Mouse (Mus musculus): Measurements from ENCODE around the gene Rps11. TPM values are rescaled to one million over a fixed set of nuclear protein-coding genes. Genes with fewer than 3 reads are reported as not detected.
A peak's percentile ranks its signal among the peaks of the same experiment; 100 is the strongest.

Gene Rps11
- total RNA-seq, 2 experiments from 2014 or later, result 457 to 518 TPM

DNA sequence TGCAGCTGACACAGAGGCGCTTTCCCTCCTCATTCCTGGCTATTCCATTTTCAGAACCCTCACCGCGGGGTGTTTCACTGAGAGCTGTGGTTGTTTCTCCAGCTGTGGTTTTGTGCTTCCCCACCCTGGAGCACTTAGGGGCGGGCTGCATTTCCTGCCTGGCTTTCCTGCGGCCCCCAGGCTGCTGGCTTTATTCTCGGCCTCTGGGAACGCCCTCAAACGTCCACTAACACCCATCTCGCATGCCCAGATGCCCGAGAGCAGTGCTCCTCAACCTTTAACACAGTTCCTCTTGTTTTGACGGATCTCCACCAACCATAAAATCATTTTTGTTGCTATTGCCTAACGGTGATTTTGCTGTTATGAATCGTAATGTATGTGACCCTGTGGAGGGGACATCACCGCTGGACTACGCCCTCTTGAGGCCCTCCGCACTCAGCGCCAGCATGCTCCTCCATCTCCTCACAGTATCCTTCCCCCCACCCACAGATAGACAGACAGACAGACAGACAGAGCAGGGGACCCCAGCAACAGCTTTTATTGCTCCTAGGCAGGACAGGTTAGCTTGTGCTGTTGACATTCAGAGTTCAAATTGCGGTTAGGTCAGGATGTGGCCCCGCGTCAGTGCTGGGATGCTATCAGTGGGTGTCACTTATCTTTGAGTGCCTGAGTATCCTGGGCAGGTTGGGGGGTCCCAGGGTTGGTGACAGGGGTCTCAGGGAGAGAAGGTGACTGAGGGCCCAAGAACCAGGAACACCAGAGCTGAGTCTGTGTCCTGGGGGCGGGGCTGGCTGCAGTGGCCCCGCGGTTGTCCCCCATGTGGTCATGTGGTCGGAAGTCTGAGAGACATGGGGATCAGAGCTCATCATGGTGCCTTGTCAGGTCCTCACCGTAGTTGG lies 41.6 kb downstream of the Rps11 start:
- intact Hi-C loops (cut with DNase I), result loop anchor here (2.0 to 5.0 kb wide), 2 partner anchors 20 to 40 kb away; partner anchors contain the start of genes Fcgrt and Rps11
- Histone ChIP-seq H3K27ac (peak overlapping the region; percentile 85), H3K4me3 (peak overlapping the region; percentile 50)
- TF ChIP-seq CTCF (IDR thresholded peaks at IDR 0.05), result no peak
- peak; percentile 76 for DNase-seq

GRCm38 (mm10) chr7:45081016-45081415 lies 43.2 kb downstream of the Rps11 start:
- no peak for TF ChIP-seq CTCF (IDR thresholded peaks at IDR 0.05)
- intact Hi-C loops (cut with DNase I), result loop anchor here (5.0 kb wide), 1 partner anchor 41 kb away; the partner anchor contains the start of gene Rps11

GRCm38 (mm10) chr7:45079856-45080255 lies 44.4 kb downstream of the Rps11 start:
- peak; percentile 92 for TF ChIP-seq CTCF (IDR thresholded peaks at IDR 0.05)
- peak; percentile 93 for DNase-seq
- 0 out of 2 replicates have a peak overlapping the region, but pooled peaks have one; percentile 27 for H3K4me3 ChIP-seq
- intact Hi-C loops (cut with DNase I), result loop anchor here (1.0 to 5.0 kb wide), 3 partner anchors 42 to 119 kb away; partner anchors contain the start of genes Flt3l, Gm45713 and Rps11
- H3K27ac ChIP-seq, result peak overlapping the region; percentile 57

More at GRCm38 (mm10) chr7:45081016-45081415, 43.2 kb downstream of the Rps11 start:
- Histone ChIP-seq H3K27ac (peak overlapping the region; percentile 85), H3K4me3 (no peak overlapping the region)
- DNase-seq, result no peak

DNA sequence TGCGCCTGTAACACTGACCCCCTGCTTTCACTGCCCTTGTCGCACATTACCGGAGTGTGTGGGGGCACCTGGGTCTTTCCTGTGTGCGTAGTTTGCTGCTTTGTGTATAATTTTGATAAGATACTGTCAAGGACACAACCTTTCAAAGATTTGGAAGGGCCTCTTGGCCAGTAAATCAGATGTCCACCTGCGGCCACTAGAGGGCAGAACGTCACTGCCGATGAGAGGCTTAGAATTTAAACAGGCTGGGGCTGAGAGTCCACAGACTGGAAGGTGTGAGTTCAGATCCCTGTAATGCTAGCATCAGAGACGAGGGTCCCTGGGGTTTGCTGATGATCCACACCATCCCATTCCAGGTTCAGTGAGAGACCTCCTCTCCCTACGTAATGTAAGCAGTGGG lies 45.7 kb downstream of the Rps11 start:
- DNase-seq, result peak; percentile 85
- no peak overlapping the region for H3K4me3 ChIP-seq
- intact Hi-C loops (cut with DNase I), result loop anchor here (2.0 kb wide), 1 partner anchor 120 kb away; no protein-coding TSS in a partner anchor
- peak; percentile 87 for TF ChIP-seq CTCF (IDR thresholded peaks at IDR 0.05)
- 0 out of 2 replicates have a peak overlapping the region, but pooled peaks have one; percentile 35 for H3K27ac ChIP-seq

DNA sequence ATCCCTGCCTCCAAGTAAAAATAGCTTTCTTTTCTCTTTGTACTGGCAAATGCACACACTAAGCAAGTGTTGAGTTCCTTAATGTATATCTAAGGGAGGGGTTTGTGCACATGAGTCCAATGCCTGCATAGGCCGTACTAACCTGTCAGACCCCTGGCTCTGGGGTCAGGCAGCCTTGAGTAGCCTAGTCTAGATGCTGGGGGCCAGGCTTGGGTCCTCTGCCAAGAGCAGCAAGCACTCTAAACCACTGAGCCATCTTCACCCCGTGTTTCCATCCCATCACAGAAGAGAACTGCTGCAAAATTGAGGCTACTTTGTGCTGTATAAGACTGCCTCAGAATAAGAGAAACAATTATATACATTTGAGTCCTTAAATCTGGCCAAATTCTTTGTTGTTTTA lies 46.4 kb downstream of the Rps11 start:
- intact Hi-C loops (cut with DNase I), result loop anchor here (2.0 kb wide), 1 partner anchor 121 kb away; no protein-coding TSS in a partner anchor
- Histone ChIP-seq H3K4me3 (no peak overlapping the region), H3K27ac (no peak overlapping the region)
- no peak for TF ChIP-seq CTCF (IDR thresholded peaks at IDR 0.05)
- no peak for DNase-seq

- DNase-seq, result no peak
- intact Hi-C loops (cut with DNase I), result no loop called here
- no peak for TF ChIP-seq CTCF (IDR thresholded peaks at IDR 0.05)
- Histone ChIP-seq H3K27ac (no peak overlapping the region), H3K4me3 (no peak overlapping the region)
Measured at GRCm38 (mm10) chr7:45077322-45077721, 46.9 kb downstream of the Rps11 start.

DNA sequence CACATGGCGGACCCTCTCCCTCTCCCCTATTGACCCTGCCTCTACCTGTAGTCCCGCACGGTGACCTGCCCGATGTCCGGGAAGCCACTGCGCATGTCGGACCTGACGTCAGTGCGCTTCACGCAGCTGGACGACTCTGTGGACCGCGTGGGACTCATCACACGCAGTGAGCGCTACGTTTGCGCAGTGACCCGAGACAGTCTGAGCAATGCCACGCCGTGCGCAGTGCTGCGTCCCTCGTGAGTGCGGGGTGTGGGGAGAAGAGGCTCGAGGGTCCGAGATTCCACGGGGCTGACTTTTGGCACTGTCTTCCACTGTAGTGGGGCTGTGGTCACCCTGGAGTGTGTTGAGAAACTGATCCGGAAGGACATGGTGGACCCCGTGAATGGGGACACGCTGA lies 47.7 kb downstream of the Rps11 start:
- peak overlapping the region; percentile 88 for H3K27ac ChIP-seq
- H3K4me3 ChIP-seq, result no peak overlapping the region
- no peak for DNase-seq
- intact Hi-C loops (cut with DNase I), result no loop called here
- no peak for TF ChIP-seq CTCF (IDR thresholded peaks at IDR 0.05)

- no peak for TF ChIP-seq CTCF (IDR thresholded peaks at IDR 0.05)
- intact Hi-C loops (cut with DNase I), result no loop called here
- H3K4me3 ChIP-seq, result peak overlapping the region; percentile 45
- DNase-seq, result peak; percentile 84
- H3K27ac ChIP-seq, result peak overlapping the region; percentile 88
Measured at GRCm38 (mm10) chr7:45075405-45075804, 48.8 kb downstream of the Rps11 start.

GRCm38 (mm10) chr7:45073949-45074348 lies 50.3 kb downstream of the Rps11 start:
- Histone ChIP-seq H3K4me3 (no peak overlapping the region), H3K27ac (peak overlapping the region; percentile 88)
- TF ChIP-seq CTCF (IDR thresholded peaks at IDR 0.05), result no peak
- intact Hi-C loops (cut with DNase I), result no loop called here
- no peak for DNase-seq

DNA sequence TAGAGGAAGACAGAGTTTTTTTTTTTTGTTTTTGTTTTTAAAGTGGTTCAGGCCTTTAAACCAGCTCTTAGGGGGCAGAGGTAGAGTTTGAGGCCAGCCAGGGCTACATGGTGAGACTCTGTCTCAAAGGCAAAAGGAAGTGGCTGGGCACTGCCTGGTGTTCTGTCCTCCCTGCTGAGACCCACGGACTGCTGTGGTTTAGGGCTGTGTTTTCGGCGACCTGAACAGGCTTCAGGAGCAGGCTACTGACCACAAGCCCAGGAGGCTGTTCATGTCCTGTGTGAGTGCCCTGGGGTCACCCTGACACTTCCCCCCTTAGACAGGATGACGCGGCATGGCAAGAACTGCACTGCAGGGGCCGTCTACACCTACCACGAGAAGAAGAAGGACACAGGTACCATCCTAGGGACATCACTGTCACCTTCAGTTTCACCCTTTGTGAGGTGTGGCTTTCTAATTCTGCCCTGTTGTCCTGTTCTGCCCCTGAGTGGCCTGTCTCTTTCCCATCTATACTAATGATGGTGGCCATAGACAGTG lies 51.0 kb downstream of the Rps11 start:
- intact Hi-C loops (cut with DNase I), result no loop called here
- DNase-seq, result no peak
- TF ChIP-seq CTCF (IDR thresholded peaks at IDR 0.05), result no peak
- Histone ChIP-seq H3K4me3 (no peak overlapping the region), H3K27ac (peak overlapping the region; percentile 88; the same call in 1 of the 2 replicates)

Small RNA genes within 50 kb of the gene (microRNA-seq; reads per million reads assigned to microRNA genes)
- gene Mir150 (1,419 reads per million, percentile 80 among the genes with 10 or more reads in this experiment), gene Mir5121 (13.7 reads per million, percentile 11 among the genes with 10 or more reads in this experiment), gene Mir7055 (not detected)

Other genes with a start within 250 kb of the Rps11 start
- gene Med25, start 231.7 kb downstream of the Rps11 start, total RNA-seq (2021), result 10 to 100 TPM; 53.1 to 68.5 TPM
- 10 to 100 TPM; 16.4 to 18.6 TPM for gene Fuz, start 228.4 kb downstream of the Rps11 start, total RNA-seq (2021)
- gene Ap2a1, start 194.9 kb downstream of the Rps11 start, total RNA-seq (2021), result 10 to 100 TPM; 59.1 to 62.6 TPM
- gene Tsks, start 181.2 kb downstream of the Rps11 start, total RNA-seq (2021), result not detected
- 1 to 10 TPM in 1 of 2 experiments, under 1 TPM in 1; 0.92 to 2.3 TPM for gene Cpt1c, start 149.6 kb downstream of the Rps11 start, total RNA-seq (2021)
- 100 to 1,000 TPM; 126 to 136 TPM for gene Prmt1, start 137.9 kb downstream of the Rps11 start, total RNA-seq (2021)
- gene Irf3, start 126.8 kb downstream of the Rps11 start, total RNA-seq (2021), result 10 to 100 TPM; 18.4 to 18.9 TPM
- 1 to 10 TPM; 7.6 to 9.7 TPM for gene Bcl2l12, start 125.7 kb downstream of the Rps11 start, total RNA-seq (2021)
- 10 to 100 TPM; 41.7 to 44.3 TPM for gene Scaf1, start 108.1 kb downstream of the Rps11 start, total RNA-seq (2021)
- gene Rras, start 106.5 kb downstream of the Rps11 start, total RNA-seq (2021), result 10 to 100 TPM; 22.6 to 25.5 TPM
- 10 to 100 TPM; 12.8 to 16.1 TPM for gene Prr12, start 71.6 kb downstream of the Rps11 start, total RNA-seq (2021)
- 10 to 100 TPM; 30.2 to 32.9 TPM for gene Nosip, start 62.0 kb downstream of the Rps11 start, total RNA-seq (2021)
- 10 to 100 TPM in 1 of 2 experiments, 1 to 10 TPM in 1; 8.1 to 11.0 TPM for gene Prrg2, start 61.8 kb downstream of the Rps11 start, total RNA-seq (2021)
- gene Rcn3, start 32.2 kb downstream of the Rps11 start, total RNA-seq (2021), result 10 to 100 TPM in 1 of 2 experiments, 1 to 10 TPM in 1; 7.2 to 20.2 TPM
- gene Fcgrt, start 20.6 kb downstream of the Rps11 start, total RNA-seq (2021), result 10 to 100 TPM; 33.6 to 38.5 TPM
- gene Rpl13a, start 4.3 kb upstream of the Rps11 start, total RNA-seq (2021), result 100 to 1,000 TPM; 552 to 624 TPM
- under 1 TPM in 1 of 2 experiments, not detected in 1; 0.26 TPM for gene Gm45713, start 11.8 kb upstream of the Rps11 start, total RNA-seq (2021)
- 1 to 10 TPM; 2.2 to 3.3 TPM for gene Flt3l, start 12.0 kb upstream of the Rps11 start, total RNA-seq (2021)
- 10 to 100 TPM; 34.7 to 39.7 TPM for gene Pih1d1, start 29.9 kb upstream of the Rps11 start, total RNA-seq (2021)
- gene Aldh16a1, start 30.1 kb upstream of the Rps11 start, total RNA-seq (2021), result 10 to 100 TPM; 11.6 to 15.1 TPM
- under 1 TPM; 0.31 to 0.36 TPM for gene Slc17a7, start 39.5 kb upstream of the Rps11 start, total RNA-seq (2021)
- gene Gfy, start 55.1 kb upstream of the Rps11 start, total RNA-seq (2021), result not detected
- gene Pth2, start 56.6 kb upstream of the Rps11 start, total RNA-seq (2021), result not detected
- not detected for gene Ccdc155, start 80.5 kb upstream of the Rps11 start, total RNA-seq (2021)
- gene Dkkl1, start 87.7 kb upstream of the Rps11 start, total RNA-seq (2021), result not detected
- 1 to 10 TPM; 2.6 to 4.1 TPM for gene Tead2, start 91.3 kb upstream of the Rps11 start, total RNA-seq (2021)
- 1 to 10 TPM in 1 of 2 experiments, under 1 TPM in 1; 0.69 to 1.3 TPM for gene Cd37, start 114.7 kb upstream of the Rps11 start, total RNA-seq (2021)
- not detected for gene Slc6a16, start 116.6 kb upstream of the Rps11 start, total RNA-seq (2021)
- gene Slc6a21, start 153.1 kb upstream of the Rps11 start, total RNA-seq (2021), result not detected
- 10 to 100 TPM; 33.9 to 34.7 TPM for gene Trpm4, start 209.3 kb upstream of the Rps11 start, total RNA-seq (2021)
- gene Hrc, start 210.9 kb upstream of the Rps11 start, total RNA-seq (2021), result 1,000 to 10,000 TPM in 1 of 2 experiments, 100 to 1,000 TPM in 1; 818 to 1,018 TPM
- under 1 TPM; 0.08 to 0.10 TPM for gene Ppfia3, start 242.6 kb upstream of the Rps11 start, total RNA-seq (2021)
- not detected for gene Lin7b, start 246.1 kb upstream of the Rps11 start, total RNA-seq (2021)